Mouse (Mus musculus): ENCODE data around the gene Gmps.

- no peak for TF ChIP-seq POLR2A (IDR thresholded peaks at IDR 0.05; ENCODE audit: borderline replicate concordance, insufficient read depth, low read length)
- TF ChIP-seq CTCF (IDR thresholded peaks at IDR 0.05; ENCODE audit: borderline replicate concordance, insufficient read depth, low read depth, low read length), result no peak
Observed at GRCm38 (mm10) chr3:64029846-64030245, 53.9 kb downstream of the Gmps start.

Measured in cerebellum, adult 2 months (tissue).